Mouse (Mus musculus): ENCODE data around the gene Bfsp1.

The Bfsp1 gene

DNA sequence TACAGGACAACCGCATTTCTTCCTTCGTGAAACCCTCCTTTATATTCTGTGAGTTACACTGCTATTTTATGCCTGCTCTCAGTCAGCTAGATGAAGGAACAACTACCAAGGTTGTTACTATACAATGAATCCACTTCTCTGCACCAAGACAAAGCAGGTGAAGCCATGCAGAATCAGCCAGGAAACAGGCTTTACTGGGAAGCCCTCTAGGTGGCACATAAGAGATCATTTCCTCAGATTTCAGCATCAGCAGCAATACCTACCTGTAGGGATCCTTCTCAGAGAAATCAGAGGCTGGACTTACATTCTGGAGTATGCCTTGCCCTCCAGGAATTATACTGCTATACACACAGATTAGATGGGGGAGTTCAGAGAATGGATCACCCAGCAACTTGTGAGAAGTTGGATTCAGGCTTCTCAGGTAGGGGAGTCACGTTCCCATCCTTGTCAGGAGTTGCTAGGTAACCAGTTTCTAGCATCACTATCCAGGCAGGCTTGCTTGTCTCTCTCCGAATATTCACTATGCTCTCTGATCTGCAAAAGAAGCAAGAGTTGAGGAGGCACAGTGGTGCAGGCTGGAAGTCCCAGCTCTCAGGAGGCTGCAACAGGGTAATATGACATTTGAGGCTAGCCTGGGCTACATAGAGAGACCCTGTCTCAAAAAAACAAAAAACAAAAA lies 66.5 kb downstream of the Bfsp1 start:
- no peak for DNase-seq (ENCODE audit: low spot score in 2 of 2)

GRCm38 (mm10) chr2:143795858-143796257 lies 67.1 kb downstream of the Bfsp1 start:
- DNase-seq (ENCODE audit: low spot score in 2 of 2): no peak

DNA sequence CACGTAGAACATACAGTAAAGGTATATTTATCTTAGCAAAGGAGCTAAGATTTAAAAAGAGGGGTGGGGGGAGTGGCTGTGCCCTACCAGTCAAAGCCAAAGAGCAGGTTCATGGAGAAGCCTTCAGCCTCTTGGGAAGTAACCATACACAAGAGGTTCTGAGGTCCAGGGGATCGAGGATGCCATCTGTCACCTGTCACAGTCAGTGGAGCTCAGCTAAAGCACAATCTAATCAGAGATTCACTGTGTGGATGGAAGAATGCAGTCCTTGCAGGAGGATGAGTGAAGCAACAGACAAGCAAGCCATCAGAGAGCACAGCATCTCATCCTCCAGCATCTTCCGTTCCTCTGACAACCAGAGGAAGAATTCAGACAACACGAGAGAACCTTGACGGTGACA lies 73.1 kb downstream of the Bfsp1 start:
- DNase-seq (ENCODE audit: low spot score in 2 of 2): no peak

DNA sequence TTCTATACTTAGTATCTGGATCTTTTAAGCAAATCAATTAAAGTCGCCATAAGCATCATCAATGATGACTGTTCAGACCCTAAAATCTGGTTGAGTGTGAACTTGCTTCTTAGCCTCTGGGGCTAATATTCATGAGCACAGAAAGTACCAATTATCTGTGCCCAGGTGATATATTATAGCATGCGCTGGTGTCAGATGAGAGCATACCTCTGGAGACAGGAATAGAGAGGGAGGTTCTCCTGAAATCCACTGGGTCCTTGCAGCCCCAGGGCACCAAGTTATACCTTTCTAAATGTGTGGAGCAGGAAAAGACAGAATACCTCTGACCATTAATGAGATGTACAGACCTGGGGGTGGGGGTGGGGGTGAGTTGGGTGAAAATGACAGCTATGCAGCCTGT lies 82.7 kb downstream of the Bfsp1 start:
- DNase-seq (ENCODE audit: low spot score in 2 of 2): no peak

Measured in spleen, postnatal 14 days (tissue).